Mouse (Mus musculus) intestine, embryonic 14.5 days (tissue): Measurements from ENCODE around the gene Dennd1a. TPM values are rescaled to one million over a fixed set of nuclear protein-coding genes. Genes with fewer than 3 reads are reported as not detected.

Experiments used
- ATAC-seq: fragments of 200-750 bp; cut with Nextera tagmentation; replicated peaks from 2 replicates; pipeline ENCODE4 v1.8.0; 2017; ENCODE audit warnings: low read depth, moderate number of reproducible peaks, moderate TSS enrichment, moderate library complexity; ENCODE audit not compliant: low FRiP score, low TSS enrichment
- DNase-seq: peaks from one replicate; pipeline ENCODE4 v3.0.0-alpha.2; 2018; ENCODE audit warnings: low spot score
- H3K27ac ChIP-seq: fragments of 300-500 bp; sonication (generic); 2 replicates; pipeline ENCODE4 v1.5.1; 2014; ENCODE audit warnings: low read depth, mild to moderate bottlenecking, control low read depth
- H3K27me3 ChIP-seq: fragments of 300-500 bp; sonication (generic); replicated peaks from 2 replicates; pipeline ENCODE4 v1.6.1; 2014; ENCODE audit warnings: low read length, control low read depth; ENCODE audit not compliant: control insufficient read depth, insufficient read depth
- H3K36me3 ChIP-seq: fragments of 300-500 bp; sonication (generic); 2 replicates; pipeline ENCODE4 v1.6.1; 2014; ENCODE audit warnings: low read length, control low read depth; ENCODE audit not compliant: control insufficient read depth, insufficient read depth
- H3K4me1 ChIP-seq: fragments of 300-500 bp; sonication (generic); replicated peaks from 2 replicates; pipeline ENCODE4 v1.6.1; 2014; ENCODE audit warnings: low read length, control low read depth, mixed read lengths; ENCODE audit not compliant: control insufficient read depth, insufficient read depth
- H3K4me2 ChIP-seq: fragments of 300-500 bp; sonication (generic); 2 replicates; pipeline ENCODE4 v1.6.1; 2014; ENCODE audit warnings: low read length
- H3K4me3 ChIP-seq: fragments of 300-500 bp; sonication (generic); 2 replicates; pipeline ENCODE4 v1.5.1; 2014; ENCODE audit warnings: low read depth, low read length, control low read depth, mixed read lengths
- H3K9ac ChIP-seq: fragments of 300-500 bp; sonication (generic); 2 replicates; pipeline ENCODE4 v1.6.1; 2014; ENCODE audit warnings: mild to moderate bottlenecking, low read length
- H3K9me3 ChIP-seq: fragments of 300-500 bp; sonication (generic); 2 replicates; pipeline ENCODE4 v1.6.1; 2016; ENCODE audit warnings: low read length, control low read depth; ENCODE audit not compliant: control insufficient read depth
- WGBS: fragments of 180-500 bp; shearing (Covaris S2); extraction: QIAGEN DNeasy Blood & Tissue Kit; methylation state at CpG from one replicate; pipeline ENCODE4 v1.1.7; 2014; 5-methylcytosine and 5-hydroxymethylcytosine counted together
- polyA plus RNA-seq: library from polyadenylated mRNA; unstranded; fragments of >200 nt; fragmentation: Nextera tagmentation; extraction: Ambion mirVana; gene quantifications from 2 replicates; pipeline ENCODE4 v1.2.1, GENCODE M21; 2014

Dennd1a gene
- polyA plus RNA-seq, 1 experiment from 2014 or later: 11.6 TPM

- no peaks in the 10 kb centered on the region for H3K36me3 ChIP-seq
- 82% methylated on average over 2 of the region's 2 CpGs for WGBS
- H3K9me3 ChIP-seq: no peaks in the 10 kb centered on the region
- no peak overlapping the region for H3K27ac ChIP-seq
- DNase-seq (no peak), ATAC-seq (no peak)
- no peak overlapping the region for H3K9ac ChIP-seq
- no peaks in the 10 kb centered on the region for H3K27me3 ChIP-seq
- H3K4me3 ChIP-seq: no peak overlapping the region
- H3K4me1 ChIP-seq: no peaks in the 10 kb centered on the region
- H3K4me2 ChIP-seq: no peak overlapping the region
These were observed 380.9 kb downstream of the Dennd1a start for GRCm38 (mm10) chr2:37906261-37906660.

- Histone ChIP-seq H3K36me3 (no peaks in the 10 kb centered on the region), H3K4me2 (no peak overlapping the region), H3K4me3 (no peak overlapping the region), H3K9ac (no peak overlapping the region), H3K27me3 (no peaks in the 10 kb centered on the region), H3K4me1 (no peaks in the 10 kb centered on the region), H3K27ac (no peak overlapping the region), H3K9me3 (no peaks in the 10 kb centered on the region)
- ATAC-seq (no peak), DNase-seq (no peak)
- 80% methylated on average over 8 of the region's 8 CpGs for WGBS
These were observed 383.9 kb downstream of the Dennd1a start for GRCm38 (mm10) chr2:37903286-37903685.

DNA sequence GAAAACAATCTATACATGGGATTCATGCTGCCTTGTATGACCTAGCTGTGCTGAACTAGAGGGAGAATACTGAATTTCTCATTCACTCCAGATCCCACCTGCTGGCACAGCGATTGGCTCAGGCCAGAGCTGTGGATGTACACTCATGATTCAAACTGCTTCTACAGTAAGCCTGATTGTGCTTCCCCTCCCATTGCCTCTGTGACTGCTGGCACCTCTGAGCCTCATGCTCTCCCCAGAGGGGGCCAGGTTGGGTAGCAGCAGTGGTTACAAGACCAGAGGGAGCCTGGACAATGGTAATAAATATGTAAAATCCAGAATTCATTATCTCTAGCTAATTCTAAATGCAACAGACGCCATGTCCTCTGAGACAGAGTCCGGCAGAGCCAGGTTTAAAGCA, 404.0 kb downstream of the Dennd1a start:
- Histone ChIP-seq H3K4me3 (no peak overlapping the region), H3K27ac (no peak overlapping the region), H3K4me2 (no peak overlapping the region), H3K9me3 (no peaks in the 10 kb centered on the region), H3K4me1 (no peaks in the 10 kb centered on the region), H3K9ac (no peak overlapping the region), H3K36me3 (no peaks in the 10 kb centered on the region), H3K27me3 (no peaks in the 10 kb centered on the region)
- 92% methylated on average over 3 of the region's 3 CpGs for WGBS
- DNase-seq (no peak), ATAC-seq (no peak)

- Histone ChIP-seq H3K9ac (no peak overlapping the region), H3K4me3 (no peak overlapping the region), H3K9me3 (no peaks in the 10 kb centered on the region), H3K4me2 (no peak overlapping the region), H3K4me1 (no peaks in the 10 kb centered on the region), H3K27me3 (no peaks in the 10 kb centered on the region), H3K36me3 (no peaks in the 10 kb centered on the region), H3K27ac (no peak overlapping the region; the same call in 1 of the 2 replicates)
- WGBS: 61% methylated on average over 5 of the region's 5 CpGs
- DNase-seq (no peak), ATAC-seq (peak; percentile 64; the same call in 1 of the 2 replicates)
These were observed 405.8 kb downstream of the Dennd1a start for GRCm38 (mm10) chr2:37881262-37881913.

GRCm38 (mm10) chr2:37879697-37880096, 407.5 kb downstream of the Dennd1a start:
- Histone ChIP-seq H3K27me3 (no peaks in the 10 kb centered on the region), H3K4me2 (no peak overlapping the region), H3K9me3 (no peaks in the 10 kb centered on the region), H3K27ac (no peak overlapping the region), H3K4me1 (no peaks in the 10 kb centered on the region), H3K36me3 (no peaks in the 10 kb centered on the region), H3K4me3 (no peak overlapping the region), H3K9ac (no peak overlapping the region)
- DNase-seq (no peak), ATAC-seq (no peak; the same call in 1 of the 2 replicates)
- WGBS: 38% methylated on average over 4 of the region's 4 CpGs

- no peak overlapping the region for H3K9ac ChIP-seq
- 69% methylated on average over 4 of the region's 4 CpGs for WGBS
- H3K27ac ChIP-seq: no peak overlapping the region
- ATAC-seq: no peak
- no peaks in the 10 kb centered on the region for H3K36me3 ChIP-seq
- H3K4me2 ChIP-seq: no peak overlapping the region
- no peaks in the 10 kb centered on the region for H3K4me1 ChIP-seq
- H3K9me3 ChIP-seq: no peaks in the 10 kb centered on the region
- H3K4me3 ChIP-seq: no peak overlapping the region
- DNase-seq: no peak
- H3K27me3 ChIP-seq: no peaks in the 10 kb centered on the region
These were observed 414.4 kb downstream of the Dennd1a start for GRCm38 (mm10) chr2:37872791-37873190.

DNA sequence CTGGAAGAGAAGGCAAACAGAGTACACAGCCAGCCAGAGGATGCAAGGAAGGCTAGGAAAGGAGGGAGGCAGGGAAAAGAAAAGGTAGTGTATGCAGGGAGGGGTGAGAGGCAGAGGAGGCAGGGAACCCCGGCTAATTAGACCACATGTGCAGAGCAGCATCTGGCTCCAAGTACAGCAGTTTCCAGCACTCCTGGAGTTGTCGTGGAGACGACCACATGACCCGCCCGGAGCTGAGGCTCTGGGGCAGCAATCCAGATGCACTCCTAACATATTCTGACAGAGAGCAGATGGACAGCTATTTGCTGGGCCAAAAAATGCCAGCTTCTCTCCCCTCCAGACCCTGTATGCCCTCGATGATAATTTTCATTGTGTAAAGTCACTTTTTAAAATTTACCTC, 417.6 kb downstream of the Dennd1a start:
- ATAC-seq (no peak), DNase-seq (no peak)
- WGBS: 30% methylated on average over 6 of the region's 6 CpGs
- H3K4me1 ChIP-seq: no peaks in the 10 kb centered on the region
- no peak overlapping the region for H3K4me2 ChIP-seq
- H3K27me3 ChIP-seq: no peaks in the 10 kb centered on the region
- no peaks in the 10 kb centered on the region for H3K36me3 ChIP-seq
- H3K9ac ChIP-seq: no peak overlapping the region
- no peaks in the 10 kb centered on the region for H3K9me3 ChIP-seq
- no peak overlapping the region for H3K4me3 ChIP-seq
- no peak overlapping the region for H3K27ac ChIP-seq

DNA sequence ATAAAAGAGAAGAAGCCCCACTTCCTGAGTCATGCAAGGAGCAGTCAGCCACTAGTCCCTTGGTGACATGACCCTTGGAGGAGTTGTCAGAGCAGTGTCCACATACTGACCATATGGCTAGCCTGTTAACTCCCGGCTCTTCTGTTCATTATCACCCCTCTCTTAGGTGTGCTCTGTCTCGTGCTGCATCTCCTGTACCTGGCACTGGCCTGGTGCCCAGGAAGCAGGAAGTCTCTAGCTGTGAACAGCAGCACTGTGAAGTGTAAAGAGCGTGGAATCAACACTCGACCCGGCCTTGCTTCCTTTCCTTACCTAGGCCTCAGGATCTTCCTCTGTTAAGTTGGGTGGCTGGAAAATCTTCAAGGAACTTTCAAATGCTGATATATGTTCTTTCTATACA, 419.8 kb downstream of the Dennd1a start:
- H3K9me3 ChIP-seq: no peaks in the 10 kb centered on the region
- H3K36me3 ChIP-seq: no peaks in the 10 kb centered on the region
- 66% methylated on average over 5 of the region's 5 CpGs for WGBS
- H3K27me3 ChIP-seq: no peaks in the 10 kb centered on the region
- no peak overlapping the region for H3K4me3 ChIP-seq
- H3K9ac ChIP-seq: no peak overlapping the region
- H3K4me1 ChIP-seq: no peaks in the 10 kb centered on the region
- DNase-seq (no peak), ATAC-seq (no peak)
- no peak overlapping the region for H3K27ac ChIP-seq
- no peak overlapping the region for H3K4me2 ChIP-seq

DNA sequence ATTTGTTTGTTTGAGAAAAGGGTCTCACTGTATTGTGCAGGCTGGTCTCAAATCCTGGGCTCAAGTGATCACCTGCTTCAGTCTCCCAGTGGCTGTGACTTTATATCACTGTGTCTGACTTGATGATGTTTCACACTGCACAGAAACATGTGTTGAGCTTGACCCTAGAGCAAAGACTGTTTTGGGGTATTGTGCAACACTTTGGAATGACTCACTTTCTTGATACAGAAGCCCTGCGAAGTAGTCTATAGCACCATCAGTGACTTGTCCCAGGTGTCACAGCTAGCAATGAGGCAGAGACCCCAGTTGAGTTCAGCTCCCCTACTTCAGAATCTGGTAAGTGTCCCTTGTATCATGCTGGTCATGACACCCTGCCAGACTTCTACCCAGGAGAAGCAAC, 429.7 kb downstream of the Dennd1a start:
- Histone ChIP-seq H3K27ac (no peak overlapping the region), H3K9me3 (no peaks in the 10 kb centered on the region), H3K4me3 (no peak overlapping the region), H3K4me2 (no peak overlapping the region), H3K36me3 (0 out of 2 replicates have a peak, but pooled peaks cover 4% of the 10 kb centered on the region), H3K9ac (no peak overlapping the region), H3K4me1 (no peaks in the 10 kb centered on the region), H3K27me3 (no peaks in the 10 kb centered on the region)
- no peak for DNase-seq
- ATAC-seq: no peak
- WGBS: 86% methylated on average over 1 of the region's 1 CpGs
